Mouse (Mus musculus): Measurements from ENCODE around the gene Pde6g. TPM values are rescaled to one million over a fixed set of nuclear protein-coding genes. Genes with fewer than 3 reads are reported as not detected.

Pde6g gene
- polyA plus RNA-seq, 1 experiment from 2014 or later: 0.15 TPM

DNA sequence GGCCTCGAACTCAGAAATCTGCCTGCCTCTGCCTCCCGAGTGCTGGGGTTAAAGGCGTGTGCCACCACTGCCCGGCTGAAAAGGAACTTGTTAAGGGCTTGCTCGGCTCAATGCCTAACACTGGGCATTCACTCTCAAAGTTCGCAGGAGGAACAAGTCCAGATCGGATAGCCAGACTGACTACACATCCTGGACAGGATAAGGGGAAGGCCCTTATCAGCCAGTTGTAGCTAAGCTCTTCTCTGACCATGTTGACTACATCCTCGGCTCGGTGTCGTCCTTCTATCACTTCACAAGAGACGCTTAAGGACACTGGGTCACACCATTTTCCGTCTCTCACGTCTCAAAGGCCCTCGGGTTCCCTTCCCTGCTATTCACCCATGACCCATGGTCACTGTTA is 4.1 kb upstream of the Pde6g start:
- no peaks in the 10 kb centered on the region for H3K27me3 ChIP-seq (ENCODE audit: control insufficient read depth, insufficient read depth, low read length)
- peak overlapping the region; percentile 92 for H3K4me3 ChIP-seq (ENCODE audit: low read depth, low read length)
- 0 out of 2 replicates have a peak, but pooled peaks cover 4% of the 10 kb centered on the region for H3K4me1 ChIP-seq (replicated peaks; ENCODE audit: control insufficient read depth, insufficient read depth)
- peak overlapping the region; percentile 85 for H3K27ac ChIP-seq (replicated peaks)
- peak overlapping the region; percentile 94 for H3K4me2 ChIP-seq (replicated peaks; ENCODE audit: low read depth)
- no peak for TF ChIP-seq EP300 (optimal IDR thresholded peaks at IDR 0.05)
- no peak for TF ChIP-seq CTCF (IDR thresholded peaks at IDR 0.05; ENCODE audit: low read depth)
- DNase-seq (ENCODE audit: low spot score): peak; percentile 21
- H3K36me3 ChIP-seq (ENCODE audit: control insufficient read depth, insufficient read depth, low read length): no peaks in the 10 kb centered on the region
- 20% methylated on average over 14 of the region's 14 CpGs for WGBS
- peak overlapping the region; percentile 92 for H3K9ac ChIP-seq (ENCODE audit: low read length)
- no peaks in the 10 kb centered on the region for H3K9me3 ChIP-seq (ENCODE audit: control insufficient read depth, low read length)
- no peak for ATAC-seq (ENCODE audit: low FRiP score, low TSS enrichment)

DNA sequence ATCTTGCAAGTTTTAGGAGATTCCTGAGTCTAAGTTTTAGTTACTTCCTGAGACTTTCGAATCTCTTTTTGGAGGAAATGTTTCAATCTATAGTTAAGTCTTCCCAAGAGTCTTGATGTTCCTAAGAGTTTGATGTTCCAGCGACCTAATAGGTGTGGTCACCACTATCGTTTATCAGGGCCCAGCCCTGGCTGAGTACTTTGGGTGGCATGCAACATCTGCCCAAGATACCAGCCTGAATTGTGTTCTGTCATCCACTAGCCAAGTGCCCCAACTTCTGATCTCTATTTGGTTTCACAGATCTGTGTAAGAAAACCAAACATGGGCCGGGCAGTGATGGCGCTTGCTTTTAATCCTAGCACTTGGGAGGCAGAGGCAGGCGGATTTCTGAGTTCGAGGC is 2.1 kb upstream of the Pde6g start:
- H3K9me3 ChIP-seq (ENCODE audit: control insufficient read depth, low read length): no peaks in the 10 kb centered on the region
- no peaks in the 10 kb centered on the region for H3K27me3 ChIP-seq (ENCODE audit: control insufficient read depth, insufficient read depth, low read length)
- H3K36me3 ChIP-seq (ENCODE audit: control insufficient read depth, insufficient read depth, low read length): no peaks in the 10 kb centered on the region
- 91% methylated on average over 7 of the region's 7 CpGs for WGBS
- H3K27ac ChIP-seq (replicated peaks): no peak overlapping the region
- ATAC-seq (ENCODE audit: low FRiP score, low TSS enrichment) (no peak), DNase-seq (ENCODE audit: low spot score) (no peak)
- no peak for TF ChIP-seq CTCF (IDR thresholded peaks at IDR 0.05; ENCODE audit: low read depth)
- TF ChIP-seq EP300 (optimal IDR thresholded peaks at IDR 0.05): no peak
- no peak overlapping the region for H3K4me2 ChIP-seq (replicated peaks; ENCODE audit: low read depth)
- H3K9ac ChIP-seq (ENCODE audit: low read length): no peak overlapping the region
- 0 out of 2 replicates have a peak, but pooled peaks cover 4% of the 10 kb centered on the region for H3K4me1 ChIP-seq (replicated peaks; ENCODE audit: control insufficient read depth, insufficient read depth)
- no peak overlapping the region for H3K4me3 ChIP-seq (ENCODE audit: low read depth, low read length)

DNA sequence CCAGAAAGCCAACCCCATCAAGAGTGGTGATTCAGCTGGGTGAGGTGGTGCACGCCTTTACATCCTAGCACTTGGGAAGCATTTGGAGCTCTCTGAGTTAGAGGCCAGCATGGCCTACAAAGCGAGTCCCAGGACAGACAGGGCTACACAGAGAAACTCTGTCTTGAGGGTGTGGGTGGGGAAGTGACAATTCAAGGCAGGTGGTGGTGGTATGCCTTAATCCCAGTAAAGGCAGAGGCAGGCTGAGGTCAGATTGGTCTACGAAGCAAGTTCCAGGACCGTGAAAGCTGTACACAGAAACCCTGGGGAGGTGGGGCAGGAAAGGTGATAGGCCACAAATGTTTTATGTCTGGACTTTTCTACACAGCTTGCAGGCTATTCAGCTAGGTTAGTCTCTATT is 1.7 kb upstream of the Pde6g start:
- Histone ChIP-seq H3K4me3 (ENCODE audit: low read depth, low read length) (no peak overlapping the region), H3K27ac (replicated peaks) (no peak overlapping the region), H3K36me3 (ENCODE audit: control insufficient read depth, insufficient read depth, low read length) (no peaks in the 10 kb centered on the region), H3K4me2 (replicated peaks; ENCODE audit: low read depth) (no peak overlapping the region), H3K27me3 (ENCODE audit: control insufficient read depth, insufficient read depth, low read length) (no peaks in the 10 kb centered on the region), H3K9me3 (ENCODE audit: control insufficient read depth, low read length) (no peaks in the 10 kb centered on the region), H3K4me1 (replicated peaks; ENCODE audit: control insufficient read depth, insufficient read depth) (0 out of 2 replicates have a peak, but pooled peaks cover 4% of the 10 kb centered on the region), H3K9ac (ENCODE audit: low read length) (no peak overlapping the region)
- no peak for TF ChIP-seq CTCF (IDR thresholded peaks at IDR 0.05; ENCODE audit: low read depth)
- TF ChIP-seq EP300 (optimal IDR thresholded peaks at IDR 0.05): no peak
- ATAC-seq (ENCODE audit: low FRiP score, low TSS enrichment) (no peak), DNase-seq (ENCODE audit: low spot score) (no peak)
- WGBS: 89% methylated on average over 4 of the region's 4 CpGs

DNA sequence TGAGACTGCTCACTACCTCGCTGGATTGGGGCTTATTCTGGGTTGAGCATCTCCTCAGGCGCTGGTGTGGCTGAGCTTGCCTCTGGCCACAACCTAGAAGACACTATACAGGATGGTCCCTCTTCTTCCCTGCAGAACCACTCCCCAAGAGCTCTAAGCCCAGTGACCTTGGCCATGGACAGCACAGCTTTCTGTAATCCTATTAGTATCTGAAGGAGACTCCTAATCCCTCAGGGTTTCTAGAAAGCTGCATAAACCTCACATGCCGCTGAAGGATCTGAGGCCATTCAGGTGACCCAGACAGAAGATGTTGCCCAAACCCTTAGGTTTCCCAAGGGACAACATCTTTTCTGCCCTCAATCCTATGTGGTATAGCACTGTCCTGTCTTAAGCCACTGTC is 1.1 kb downstream of the Pde6g start:
- TF ChIP-seq EP300 (optimal IDR thresholded peaks at IDR 0.05) (no peak), CTCF (IDR thresholded peaks at IDR 0.05; ENCODE audit: low read depth) (no peak)
- ATAC-seq (ENCODE audit: low FRiP score, low TSS enrichment) (no peak), DNase-seq (ENCODE audit: low spot score) (no peak)
- 77% methylated on average over 3 of the region's 3 CpGs for WGBS
- Histone ChIP-seq H3K27ac (replicated peaks) (no peak overlapping the region), H3K9ac (ENCODE audit: low read length) (no peak overlapping the region), H3K9me3 (ENCODE audit: control insufficient read depth, low read length) (no peaks in the 10 kb centered on the region), H3K36me3 (ENCODE audit: control insufficient read depth, insufficient read depth, low read length) (no peaks in the 10 kb centered on the region), H3K4me1 (replicated peaks; ENCODE audit: control insufficient read depth, insufficient read depth) (no peaks in the 10 kb centered on the region), H3K27me3 (ENCODE audit: control insufficient read depth, insufficient read depth, low read length) (no peaks in the 10 kb centered on the region), H3K4me3 (ENCODE audit: low read depth, low read length) (no peak overlapping the region), H3K4me2 (replicated peaks; ENCODE audit: low read depth) (no peak overlapping the region)

DNA sequence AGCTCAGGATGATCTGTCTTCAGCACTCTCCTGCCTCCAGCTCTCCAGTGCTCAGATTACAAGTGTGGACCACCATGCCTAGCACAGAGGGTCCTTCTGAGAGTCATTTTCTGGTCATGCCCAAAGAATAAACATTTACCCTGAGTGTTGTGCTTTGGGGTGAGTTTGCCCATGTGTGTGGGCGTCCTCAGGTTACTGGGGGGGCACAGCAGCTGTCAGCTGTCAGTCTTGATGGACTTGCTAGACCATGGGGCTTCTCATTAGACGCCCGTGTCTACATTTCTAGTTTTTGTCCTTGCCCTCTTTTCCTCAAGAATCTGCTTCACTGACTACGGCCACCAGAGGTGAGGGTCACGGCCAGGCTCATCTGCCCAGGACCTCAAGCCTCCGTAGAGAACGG is 6.1 kb downstream of the Pde6g start:
- Histone ChIP-seq H3K27me3 (ENCODE audit: control insufficient read depth, insufficient read depth, low read length) (no peaks in the 10 kb centered on the region), H3K4me3 (ENCODE audit: low read depth, low read length) (no peak overlapping the region), H3K27ac (replicated peaks) (no peak overlapping the region), H3K9ac (ENCODE audit: low read length) (no peak overlapping the region), H3K4me1 (replicated peaks; ENCODE audit: control insufficient read depth, insufficient read depth) (no peaks in the 10 kb centered on the region), H3K9me3 (ENCODE audit: control insufficient read depth, low read length) (no peaks in the 10 kb centered on the region), H3K36me3 (ENCODE audit: control insufficient read depth, insufficient read depth, low read length) (no peaks in the 10 kb centered on the region), H3K4me2 (replicated peaks; ENCODE audit: low read depth) (no peak overlapping the region)
- DNase-seq (ENCODE audit: low spot score) (no peak), ATAC-seq (ENCODE audit: low FRiP score, low TSS enrichment) (no peak)
- WGBS: 68% methylated on average over 7 of the region's 7 CpGs
- TF ChIP-seq CTCF (IDR thresholded peaks at IDR 0.05; ENCODE audit: low read depth): no peak
- no peak for TF ChIP-seq EP300 (optimal IDR thresholded peaks at IDR 0.05)

DNA sequence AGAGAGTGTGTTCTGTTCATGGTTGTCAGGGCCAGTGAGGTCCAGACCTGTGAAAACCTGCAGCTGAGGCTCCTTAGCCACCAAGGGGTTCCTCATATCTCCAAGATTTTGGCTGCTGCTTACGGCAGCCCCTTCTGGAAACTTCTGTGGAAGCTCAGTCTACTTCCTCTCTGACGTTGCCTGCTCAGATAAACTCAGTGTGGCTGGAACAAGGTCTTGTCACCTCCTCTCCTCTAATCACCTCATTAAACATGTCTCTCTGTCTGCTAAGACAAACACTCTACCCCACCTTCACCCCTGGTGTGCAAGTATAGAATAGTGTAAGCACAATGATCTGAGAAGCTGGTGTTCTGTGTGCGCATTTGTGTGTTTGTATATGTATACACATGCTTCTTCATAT is 7.8 kb downstream of the Pde6g start:
- no peak overlapping the region for H3K4me3 ChIP-seq (ENCODE audit: low read depth, low read length)
- H3K27ac ChIP-seq (replicated peaks): no peak overlapping the region
- no peak for DNase-seq (ENCODE audit: low spot score)
- ATAC-seq (ENCODE audit: low FRiP score, low TSS enrichment): no peak
- no peak overlapping the region for H3K4me2 ChIP-seq (replicated peaks; ENCODE audit: low read depth)
- H3K9ac ChIP-seq (ENCODE audit: low read length): no peak overlapping the region
- H3K36me3 ChIP-seq (ENCODE audit: control insufficient read depth, insufficient read depth, low read length): no peaks in the 10 kb centered on the region
- 50% methylated on average over 3 of the region's 3 CpGs for WGBS
- no peaks in the 10 kb centered on the region for H3K9me3 ChIP-seq (ENCODE audit: control insufficient read depth, low read length)
- no peaks in the 10 kb centered on the region for H3K4me1 ChIP-seq (replicated peaks; ENCODE audit: control insufficient read depth, insufficient read depth)
- TF ChIP-seq EP300 (optimal IDR thresholded peaks at IDR 0.05) (no peak), CTCF (IDR thresholded peaks at IDR 0.05; ENCODE audit: low read depth) (no peak)
- no peaks in the 10 kb centered on the region for H3K27me3 ChIP-seq (ENCODE audit: control insufficient read depth, insufficient read depth, low read length)
